Mouse (Mus musculus) regulatory T cell (primary cell): ENCODE measurements at regions not wholly inside any gene's neighbourhood (a gene's known extent, or its start where the extent isn't known, plus 50 kb on each side); places are given as distances from the start of the nearest gene placed in this dataset.
"Not testable (repeated sequence)": the region's sequence is repeated elsewhere in the genome, so short reads cannot be mapped to it uniquely, and the experiment has no call there.

Source experiments
- in situ Hi-C: fragments of 300-600 bp; cut with MboI, MseI; formaldehyde crosslinking; loops from one replicate; pipeline ENCODE4 v1.15.1; 2025; ENCODE audit warnings: high pct_unique_total_duplicates

- in situ Hi-C loops: no loop called here
These were observed 347.6 kb upstream of the Tbc1d2b start for GRCm38 (mm10) chr9:90618154-90618553.

GRCm38 (mm10) chr9:90597894-90598293 lies 327.3 kb upstream of the Tbc1d2b start:
- in situ Hi-C loops: no loop called here

GRCm38 (mm10) chr9:90556742-90557141 lies 286.1 kb upstream of the Tbc1d2b start:
- in situ Hi-C loops: no loop called here

- in situ Hi-C loops: no loop called here
These were observed 285.6 kb upstream of the Tbc1d2b start for GRCm38 (mm10) chr9:90556216-90556615.

- in situ Hi-C loops: no loop called here
These were observed 277.3 kb upstream of the Tbc1d2b start for GRCm38 (mm10) chr9:90547931-90548330.

- in situ Hi-C loops: no loop called here
These were observed 276.1 kb upstream of the Tbc1d2b start for GRCm38 (mm10) chr9:90546720-90547119.

- in situ Hi-C loops: not testable (repeated sequence)
These were observed 267.1 kb upstream of the Tbc1d2b start for GRCm38 (mm10) chr9:90537683-90538082.

GRCm38 (mm10) chr9:90533372-90533771 lies 262.8 kb upstream of the Tbc1d2b start:
- in situ Hi-C loops: no loop called here

GRCm38 (mm10) chr9:90521186-90521585 lies 250.6 kb upstream of the Tbc1d2b start:
- in situ Hi-C loops: no loop called here

- in situ Hi-C loops: no loop called here
These were observed 224.3 kb upstream of the Tbc1d2b start for GRCm38 (mm10) chr9:90494888-90495287.

GRCm38 (mm10) chr9:90490561-90491152 lies 220.1 kb upstream of the Tbc1d2b start:
- in situ Hi-C loops: no loop called here

GRCm38 (mm10) chr9:90450579-90450978 lies 180.0 kb upstream of the Tbc1d2b start:
- in situ Hi-C loops: no loop called here

GRCm38 (mm10) chr9:90446957-90447356 lies 176.4 kb upstream of the Tbc1d2b start:
- in situ Hi-C loops: no loop called here

- in situ Hi-C loops: loop anchor here (5.0 kb wide), 1 partner anchor 223 kb away; no protein-coding TSS in a partner anchor
These were observed 164.3 kb upstream of the Tbc1d2b start for GRCm38 (mm10) chr9:90434902-90435301.

GRCm38 (mm10) chr9:90430898-90431297 lies 160.3 kb upstream of the Tbc1d2b start:
- in situ Hi-C loops: no loop called here

- in situ Hi-C loops: no loop called here
These were observed 151.1 kb upstream of the Tbc1d2b start for GRCm38 (mm10) chr9:90421662-90422061.

- in situ Hi-C loops: no loop called here
These were observed 149.3 kb upstream of the Tbc1d2b start for GRCm38 (mm10) chr9:90419762-90420541.

- in situ Hi-C loops: loop anchor here (5.0 kb wide), 1 partner anchor 201 kb away; no protein-coding TSS in a partner anchor
These were observed 138.2 kb upstream of the Tbc1d2b start for GRCm38 (mm10) chr9:90408789-90409188.

- in situ Hi-C loops: loop anchor here (5.0 kb wide), 1 partner anchor 200 kb away; no protein-coding TSS in a partner anchor
These were observed 137.0 kb upstream of the Tbc1d2b start for GRCm38 (mm10) chr9:90407573-90407972.

GRCm38 (mm10) chr9:90388401-90388800 lies 117.8 kb upstream of the Tbc1d2b start:
- in situ Hi-C loops: no loop called here

- in situ Hi-C loops: no loop called here
These were observed 114.4 kb upstream of the Tbc1d2b start for GRCm38 (mm10) chr9:90385047-90385446.

- in situ Hi-C loops: no loop called here
These were observed 109.5 kb upstream of the Tbc1d2b start for GRCm38 (mm10) chr9:90380099-90380498.

GRCm38 (mm10) chr9:90369568-90369967 lies 99.0 kb upstream of the Tbc1d2b start:
- in situ Hi-C loops: loop anchor here (25.0 kb wide), 1 partner anchor 768 kb away; no protein-coding TSS in a partner anchor
